Mouse (Mus musculus) naive thymus-derived CD4-positive, alpha-beta T cell, adult 5 months (primary cell): ENCODE results near the gene Adh6b. TPM values are rescaled to one million over a fixed set of nuclear protein-coding genes. Genes with fewer than 3 reads are reported as not detected.

Experiments used
- polyA plus RNA-seq: library from polyadenylated mRNA; unstranded; fragments of 100-300 nt; shearing (Covaris generic); gene quantifications from one replicate; pipeline ENCODE4 v1.2.1, GENCODE M21; 2017

Gene Adh6b
- polyA plus RNA-seq: not detected

GRCm38 (mm10) chr3:138341471-138341870, at the start of gene Adh6b:
Adh6b (plus strand) TSS chr3:138341775.

GRCm38 (mm10) chr3:138312965-138313364, 28.6 kb upstream of the Adh6b start, which contains the start of gene Adh6a:
Adh6a (plus strand) TSS chr3:138313286.

Other genes starting within 250 kb of the Adh6b start
- 7.0 TPM for gene Trmt10a, start 198.3 kb upstream of the Adh6b start, polyA plus RNA-seq
- gene Mttp, start 196.8 kb upstream of the Adh6b start, polyA plus RNA-seq: 6.5 TPM
- not detected for gene 4930579F01Rik, start 147.9 kb upstream of the Adh6b start, polyA plus RNA-seq
- gene Adh7, start 124.0 kb upstream of the Adh6b start, polyA plus RNA-seq: not detected
- gene Adh1, start 80.8 kb upstream of the Adh6b start, polyA plus RNA-seq: 19.3 TPM
- not detected for gene Adh6a, start 28.5 kb upstream of the Adh6b start, polyA plus RNA-seq
- gene Adh4, start 73.7 kb downstream of the Adh6b start, polyA plus RNA-seq: not detected
- 117 TPM for gene Adh5, start 101.3 kb downstream of the Adh6b start, polyA plus RNA-seq
- 34.3 TPM for gene Metap1, start 147.7 kb downstream of the Adh6b start, polyA plus RNA-seq
- gene Eif4e, start 184.4 kb downstream of the Adh6b start, polyA plus RNA-seq: 179 TPM